Mouse (Mus musculus) layer of hippocampus, postnatal 25 days (tissue): ENCODE results near the gene A030005L19Rik. TPM values are rescaled to one million over a fixed set of nuclear protein-coding genes. Genes with fewer than 3 reads are reported as not detected.
"Not testable (repeated sequence)": the region's sequence is repeated elsewhere in the genome, so short reads cannot be mapped to it uniquely, and the experiment has no call there.

Experiments used
- DNase-seq, 2 experiments: peaks; one replicate each; pipeline ENCODE4 v3.0.0; 2022; ENCODE audit warnings: mixed read lengths in 2 of 2, low spot score in 1 of 2; ENCODE audit errors: extremely low spot score in 1 of 2
- total RNA-seq, 2 experiments: library from RNA; stranded (reverse); gene quantifications; 2 replicates each; pipeline ENCODE4 v1.2.3; 2021

Gene A030005L19Rik
- under 1 TPM; 0.47 to 0.63 TPM for total RNA-seq

DNA sequence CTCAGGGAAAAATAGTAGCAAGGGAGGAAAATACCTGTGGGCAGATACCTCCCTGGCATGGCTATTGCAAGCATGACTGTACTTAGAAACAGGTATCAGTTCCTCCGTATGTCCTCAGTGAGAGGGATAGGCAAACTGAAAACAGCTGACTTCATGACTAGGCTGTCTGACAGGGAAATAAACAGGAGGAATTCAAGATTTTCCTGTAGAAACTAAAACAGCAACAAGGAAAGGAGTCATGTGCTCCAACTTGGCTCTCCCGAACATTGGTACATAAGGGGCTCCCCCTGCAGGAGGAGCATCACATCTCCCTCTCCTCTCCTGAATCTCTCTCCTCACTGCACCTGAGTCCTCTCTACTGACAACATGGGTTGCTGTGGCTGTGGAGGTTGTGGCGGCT is at the start of gene A030005L19Rik:
Gene A030005L19Rik (plus strand): TSS at position 301 of the 400 bp plus-strand sequence.
- no peak for DNase-seq

DNA sequence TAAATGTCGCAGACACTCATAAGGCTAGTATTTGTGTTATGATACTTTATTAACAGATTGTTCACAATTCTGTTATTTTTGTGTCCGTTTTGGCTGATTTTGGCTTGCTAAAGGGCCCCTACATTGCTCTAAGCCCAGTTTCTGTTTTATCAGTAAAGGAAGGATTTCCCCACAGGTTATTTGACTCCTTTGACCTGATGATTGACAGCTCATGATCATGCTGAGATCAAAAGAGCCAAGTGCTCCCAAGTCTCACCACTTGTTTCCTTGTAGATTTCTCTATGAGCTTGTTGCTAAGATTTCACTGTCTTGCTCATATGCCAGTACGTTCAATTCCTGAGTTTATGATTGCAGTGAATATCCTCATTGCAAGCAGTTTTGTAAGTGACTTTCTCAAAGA is 42.9 kb upstream of the A030005L19Rik start:
- no peak for DNase-seq

DNA sequence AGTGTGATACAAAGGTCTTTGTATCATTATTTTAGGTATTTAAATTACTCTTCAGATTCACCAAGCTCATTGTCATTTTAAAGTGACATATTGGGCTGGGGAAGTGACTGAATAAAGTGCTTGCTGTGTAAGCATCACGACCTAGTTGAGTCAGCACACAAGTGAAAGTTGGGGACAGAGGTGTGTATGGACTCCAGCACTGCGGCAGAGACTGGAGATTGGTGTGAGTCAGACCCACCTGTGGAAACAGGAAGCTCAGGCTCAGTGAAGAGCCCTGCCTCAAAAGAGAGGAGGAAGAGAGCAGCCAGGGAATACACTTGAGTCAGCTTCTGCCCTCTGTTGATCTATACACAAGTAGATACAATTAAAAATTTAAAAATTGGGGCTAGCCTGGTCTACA is 34.0 kb upstream of the A030005L19Rik start:
- no peak for DNase-seq

DNA sequence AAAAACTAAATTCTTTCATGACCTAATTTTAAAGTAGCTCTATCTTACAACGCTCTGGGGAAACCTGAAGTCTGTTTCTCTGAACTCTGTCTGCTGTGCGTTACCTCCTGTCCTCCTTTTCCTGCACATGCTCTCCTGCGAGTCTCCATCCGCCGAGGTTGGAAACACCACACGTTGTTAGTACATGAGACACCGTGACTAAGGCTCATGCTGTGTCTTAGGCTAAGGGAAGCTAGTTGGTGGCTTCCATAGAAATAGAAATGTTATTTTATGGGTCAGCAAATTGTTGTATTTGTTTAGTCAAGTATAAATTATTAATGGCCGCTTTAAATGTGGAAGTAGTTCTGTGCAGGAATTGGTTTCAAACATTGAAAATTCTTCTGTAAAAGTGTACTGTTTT is 32.9 kb upstream of the A030005L19Rik start:
- DNase-seq, result no peak

DNA sequence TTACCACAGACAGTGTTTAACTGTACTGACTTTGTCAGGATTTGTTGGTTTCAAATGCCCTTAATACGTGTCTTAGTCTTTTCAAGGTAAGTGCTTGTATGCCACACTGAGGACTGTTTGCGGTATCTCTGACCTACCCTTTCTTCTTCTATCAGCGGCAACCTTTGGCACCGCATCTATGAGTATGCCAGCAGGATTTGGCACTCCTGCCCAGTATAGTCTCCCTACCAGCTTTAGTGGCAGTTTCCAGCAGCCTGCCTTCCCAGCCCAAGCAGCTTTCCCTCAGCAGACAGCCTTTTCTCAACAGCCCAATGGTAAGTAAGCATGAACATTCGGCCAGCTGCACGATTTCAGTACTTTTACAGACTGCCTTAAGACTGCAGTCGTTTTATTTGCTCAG is 19.9 kb upstream of the A030005L19Rik start:
- no peak for DNase-seq

DNA sequence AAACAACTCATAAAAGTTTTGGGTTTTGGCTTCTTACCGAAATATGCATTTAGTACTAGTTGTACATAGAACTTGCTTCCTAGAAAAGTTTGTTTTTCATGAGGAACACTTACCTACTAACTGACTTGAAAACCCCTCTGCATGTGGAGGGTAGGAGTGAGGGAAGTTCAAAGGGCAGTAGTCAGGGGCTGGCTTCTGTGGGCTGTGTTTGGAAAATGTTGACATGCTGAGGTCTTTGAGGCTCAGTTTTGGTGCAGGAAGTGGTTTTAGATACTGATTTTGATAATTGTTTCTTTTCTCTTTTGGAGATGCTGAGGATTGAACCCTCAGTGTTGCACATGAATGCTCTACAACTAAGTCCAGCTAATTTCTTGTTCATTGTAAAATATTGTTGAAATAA is 12.6 kb upstream of the A030005L19Rik start:
- no peak for DNase-seq

DNA sequence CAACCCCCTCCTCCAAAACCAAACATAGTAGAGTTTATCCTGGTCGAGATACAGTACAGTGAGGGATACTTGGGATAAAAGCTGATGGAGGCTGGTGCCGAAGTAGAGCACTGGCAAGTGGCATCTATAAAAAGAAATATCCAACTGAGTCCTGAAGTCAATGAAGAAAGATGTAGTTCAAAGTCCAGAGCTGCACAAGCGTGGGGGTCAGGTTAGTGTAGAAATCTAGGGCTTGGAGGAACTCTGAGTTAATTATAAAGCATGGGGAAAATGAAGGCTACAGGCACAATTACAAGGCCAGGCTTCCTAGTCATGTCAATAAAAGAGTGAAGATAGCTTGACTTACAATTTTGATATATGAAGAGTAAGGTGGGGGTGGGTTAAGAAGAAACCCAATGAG is 11.9 kb upstream of the A030005L19Rik start:
- DNase-seq, result no peak

DNA sequence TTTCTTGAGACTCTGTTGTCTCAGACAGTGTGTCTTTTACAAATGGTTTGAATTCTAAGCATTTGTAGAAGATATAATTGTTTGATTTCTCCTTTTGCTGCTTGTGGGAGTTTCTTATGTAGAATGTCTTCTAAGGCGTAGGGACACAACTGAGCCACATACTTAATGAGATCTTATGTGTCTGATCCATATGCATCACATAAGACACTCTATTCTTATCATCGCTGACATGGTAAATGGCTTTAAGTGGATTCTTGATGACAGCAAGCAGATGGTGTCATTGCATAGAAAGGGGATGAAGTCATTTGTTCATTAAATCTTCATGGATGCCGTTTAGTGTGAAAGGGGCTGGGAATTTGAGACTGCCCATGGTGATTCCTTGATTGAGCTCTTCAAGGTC is 7.2 kb upstream of the A030005L19Rik start:
- no peak for DNase-seq

DNA sequence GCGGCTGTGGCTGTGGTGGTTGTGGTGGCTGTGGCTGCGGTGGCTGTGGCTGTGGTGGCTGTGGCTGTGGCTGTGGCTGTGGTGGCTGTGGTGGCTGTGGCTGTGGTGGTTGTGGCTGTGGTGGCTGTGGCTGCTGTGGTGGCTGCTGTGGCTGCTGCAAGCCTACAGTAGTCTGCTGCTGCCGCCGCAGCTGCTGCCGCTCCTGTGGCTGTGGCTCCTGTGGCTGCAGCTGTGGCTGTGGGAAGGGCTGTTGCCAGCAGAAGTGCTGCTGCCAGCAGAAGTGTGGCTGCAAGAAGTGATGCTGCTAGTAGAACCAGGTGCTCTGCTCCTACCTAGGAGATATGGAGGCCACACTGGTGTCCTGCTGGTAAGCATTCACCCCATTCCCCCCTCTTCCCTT is 309 bp downstream of the A030005L19Rik start:
- DNase-seq, result not testable (repeated sequence)

DNA sequence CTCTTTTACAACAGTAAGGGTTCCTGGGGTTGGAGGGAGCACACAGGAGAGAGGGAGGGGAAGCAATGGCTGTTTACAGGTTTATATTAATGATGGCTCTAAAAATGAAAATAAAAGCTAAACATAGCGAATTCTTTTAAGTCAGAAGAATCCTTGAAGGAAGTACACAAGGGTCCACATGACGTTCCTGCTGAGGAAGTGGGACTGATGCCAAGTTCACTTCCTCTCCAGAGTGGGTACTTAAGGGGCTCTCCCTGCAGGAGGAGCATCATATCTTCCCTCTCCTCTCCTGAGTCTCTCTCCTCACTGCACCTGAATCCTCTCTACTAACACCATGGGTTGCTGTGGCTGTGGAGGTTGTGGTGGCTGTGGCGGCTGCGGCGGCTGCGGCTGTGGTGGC is 11.5 kb downstream of the A030005L19Rik start, which contains the start of gene A030014E15Rik:
Gene A030014E15Rik (plus strand): TSS at position 268 of the 400 bp plus-strand sequence.
- DNase-seq, result no peak

DNA sequence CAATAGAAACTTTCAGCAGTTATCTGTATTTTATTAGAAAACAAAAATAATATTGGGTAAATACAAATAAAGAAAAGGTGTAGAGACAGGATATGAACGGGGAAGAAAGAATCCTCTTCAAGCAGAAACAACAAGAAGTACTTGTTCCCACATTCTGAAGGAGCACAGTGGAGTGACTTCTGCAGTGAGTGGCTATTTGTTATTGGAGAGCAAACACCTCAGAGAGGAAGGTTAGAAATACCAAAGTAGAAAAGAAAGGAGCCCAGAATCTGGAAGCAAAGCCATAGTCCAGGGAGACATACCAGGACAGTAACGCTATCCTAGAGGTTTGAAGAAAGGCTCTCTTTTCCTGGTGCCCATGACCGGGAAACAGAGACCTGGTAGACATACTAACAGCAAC is 17.4 kb downstream of the A030005L19Rik start:
- not testable (repeated sequence) for DNase-seq

DNA sequence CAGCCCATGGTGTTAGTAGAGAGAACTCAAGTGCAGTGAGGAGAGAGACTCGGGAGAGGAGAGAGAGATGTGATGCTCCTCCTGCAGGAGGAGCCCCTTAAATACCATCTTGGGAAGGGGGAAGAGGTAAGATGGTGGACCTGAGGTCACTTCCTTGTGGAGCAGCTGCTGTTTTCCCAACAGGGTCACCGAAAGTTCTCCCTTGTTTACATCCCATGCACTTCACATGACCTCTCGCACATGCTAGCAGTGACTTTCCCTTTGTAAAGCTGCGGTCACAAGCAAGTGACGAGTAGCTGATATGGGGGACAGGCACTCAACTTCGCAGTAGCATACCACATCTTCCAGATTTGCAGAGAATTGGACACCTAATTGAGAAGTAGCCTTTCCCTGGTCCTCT is 18.2 kb downstream of the A030005L19Rik start, which contains the start of gene Gm6217:
Gene Gm6217 (minus strand): TSS at position 74 of the 400 bp plus-strand sequence.
- not testable (repeated sequence) for DNase-seq

DNA sequence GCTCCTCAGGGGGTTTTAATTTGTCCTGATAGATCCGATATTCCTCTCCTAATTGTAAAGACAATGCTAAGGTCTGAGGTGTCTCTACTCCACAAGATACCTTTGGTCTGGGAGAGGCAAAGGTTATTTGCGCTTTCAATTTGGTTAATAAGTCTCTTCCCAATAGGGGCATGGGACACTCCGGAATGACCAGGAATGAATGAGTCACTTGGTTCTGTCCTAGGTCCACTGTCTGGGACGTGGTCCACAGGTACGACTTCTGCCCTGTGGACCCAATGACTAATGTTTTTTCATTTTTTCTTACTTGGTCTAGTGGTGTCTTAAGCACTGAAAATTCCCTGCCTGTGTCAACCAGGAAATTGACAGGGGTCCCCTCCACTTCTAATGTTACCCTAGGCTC is 25.5 kb downstream of the A030005L19Rik start:
- DNase-seq, result no peak

DNA sequence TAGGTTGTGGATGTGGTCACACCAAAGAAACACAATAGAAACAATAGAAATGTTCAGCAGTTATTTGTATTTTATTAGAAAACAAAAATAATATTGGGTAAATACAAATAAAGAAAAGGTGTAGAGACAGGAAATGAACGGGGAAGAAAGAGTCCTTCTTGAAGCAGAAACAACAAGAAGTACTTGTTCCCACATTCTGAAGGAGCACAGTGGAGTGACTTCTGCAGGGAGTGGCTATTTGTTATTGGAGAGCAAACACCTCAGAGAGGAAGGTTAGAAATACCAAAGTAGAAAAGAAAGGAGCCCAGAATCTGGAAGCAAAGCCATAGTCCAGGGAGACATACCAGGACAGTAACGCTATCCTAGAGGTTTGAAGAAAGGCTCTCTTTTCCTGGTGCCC is 29.4 kb downstream of the A030005L19Rik start:
- DNase-seq, result not testable (repeated sequence)

DNA sequence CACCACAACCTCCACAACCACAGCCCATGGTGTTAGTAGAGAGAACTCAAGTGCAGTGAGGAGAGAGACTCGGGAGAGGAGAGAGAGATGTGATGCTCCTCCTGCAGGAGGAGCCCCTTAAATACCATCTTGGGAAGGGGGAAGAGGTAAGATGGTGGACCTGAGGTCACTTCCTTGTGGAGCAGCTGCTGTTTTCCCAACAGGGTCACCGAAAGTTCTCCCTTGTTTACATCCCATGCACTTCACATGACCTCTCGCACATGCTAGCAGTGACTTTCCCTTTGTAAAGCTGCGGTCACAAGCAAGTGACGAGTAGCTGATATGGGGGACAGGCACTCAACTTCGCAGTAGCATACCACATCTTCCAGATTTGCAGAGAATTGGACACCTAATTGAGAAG is 30.2 kb downstream of the A030005L19Rik start, which contains the start of gene A030003K21Rik:
Gene A030003K21Rik (minus strand): TSS at position 94 of the 400 bp plus-strand sequence.
- not testable (repeated sequence) for DNase-seq

DNA sequence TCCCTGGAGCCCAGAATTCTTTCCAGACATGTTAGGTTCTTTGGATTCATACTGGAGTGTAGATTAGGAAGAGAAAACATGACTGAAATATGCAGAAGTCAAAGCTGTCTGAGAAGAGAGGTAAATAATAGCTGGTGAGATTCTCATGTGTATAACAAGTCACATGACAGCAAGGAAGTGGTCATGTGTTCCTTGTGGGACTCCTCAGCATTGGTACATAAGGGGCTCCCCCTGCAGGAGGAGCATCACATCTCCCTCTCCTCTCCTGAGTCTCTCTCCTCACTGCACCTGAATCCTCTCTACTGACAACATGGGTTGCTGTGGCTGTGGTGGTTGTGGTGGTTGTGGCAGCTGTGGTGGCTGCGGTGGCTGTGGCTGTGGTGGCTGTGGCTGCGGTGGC is 32.9 kb downstream of the A030005L19Rik start:
- DNase-seq, result not testable (repeated sequence)

DNA sequence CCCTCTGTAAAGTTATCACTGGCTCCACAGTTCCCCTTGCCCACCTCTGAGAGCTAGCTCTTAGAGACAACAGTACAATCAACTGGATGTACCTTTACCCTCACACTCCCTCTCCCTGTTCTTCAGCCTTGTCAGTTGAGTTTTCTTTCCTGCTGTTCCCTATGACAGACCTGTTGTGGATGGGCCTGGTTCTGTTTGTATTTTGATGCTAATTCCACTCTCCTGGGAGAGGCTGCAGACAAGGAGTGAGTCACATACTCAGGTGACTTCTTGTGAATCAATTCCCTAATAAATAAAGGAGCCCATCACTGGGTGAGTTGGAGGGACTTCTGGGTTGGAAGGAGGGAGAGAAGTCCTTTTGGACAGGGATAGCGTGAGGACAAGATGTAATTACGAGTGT is 35.5 kb downstream of the A030005L19Rik start:
- DNase-seq, result no peak

DNA sequence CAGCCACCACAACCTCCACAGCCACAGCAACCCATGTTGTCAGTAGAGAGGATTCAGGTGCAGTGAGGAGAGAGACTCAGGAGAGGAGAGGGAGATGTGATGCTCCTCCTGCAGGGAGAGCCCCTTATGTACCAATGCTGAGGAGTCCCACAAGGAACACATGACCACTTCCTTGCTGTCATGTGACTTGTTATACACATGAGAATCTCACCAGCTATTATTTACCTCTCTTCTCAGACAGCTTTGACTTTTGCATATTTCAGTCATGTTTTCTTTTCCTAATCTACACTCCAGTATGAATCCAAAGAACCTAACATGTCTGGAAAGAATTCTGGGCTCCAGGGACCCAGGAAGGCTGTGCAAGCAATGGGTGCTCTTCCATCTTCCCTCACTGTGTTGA is 42.8 kb downstream of the A030005L19Rik start, which contains the start of gene Gm7544:
Gene Gm7544 (minus strand): TSS at position 101 of the 400 bp plus-strand sequence.
- DNase-seq, result not testable (repeated sequence)

DNA sequence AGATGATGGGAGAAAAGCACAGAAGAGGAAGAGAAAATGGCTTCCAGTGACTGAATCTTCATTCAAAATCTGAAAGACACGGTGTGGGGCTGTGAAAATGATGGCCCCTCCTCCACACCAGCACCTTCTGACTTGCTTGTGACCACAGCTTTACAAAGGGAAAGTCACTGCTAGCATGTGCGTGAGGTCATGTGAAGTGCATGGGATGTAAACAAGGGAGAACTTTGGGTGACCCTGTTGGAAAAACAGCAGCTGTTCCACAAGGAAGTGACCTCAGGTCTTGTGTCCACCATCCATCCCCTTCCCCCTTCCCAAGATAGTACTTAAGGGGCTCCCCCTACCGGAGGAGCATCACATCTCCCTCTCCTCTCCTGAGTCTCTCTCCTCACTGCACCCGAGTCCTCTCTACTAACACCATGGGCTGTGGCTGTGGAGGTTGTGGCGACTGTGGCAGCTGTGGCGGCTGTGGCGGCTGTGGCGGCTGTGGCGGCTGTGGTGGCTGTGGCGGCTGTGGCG is 46.8 kb downstream of the A030005L19Rik start, which contains the start of gene Gm47955:
Gene Gm47955 (plus strand): TSS at position 417 of the 516 bp plus-strand sequence.
- DNase-seq, result no peak
